Mouse (Mus musculus): ENCODE results near the gene Mmp15.

DNA sequence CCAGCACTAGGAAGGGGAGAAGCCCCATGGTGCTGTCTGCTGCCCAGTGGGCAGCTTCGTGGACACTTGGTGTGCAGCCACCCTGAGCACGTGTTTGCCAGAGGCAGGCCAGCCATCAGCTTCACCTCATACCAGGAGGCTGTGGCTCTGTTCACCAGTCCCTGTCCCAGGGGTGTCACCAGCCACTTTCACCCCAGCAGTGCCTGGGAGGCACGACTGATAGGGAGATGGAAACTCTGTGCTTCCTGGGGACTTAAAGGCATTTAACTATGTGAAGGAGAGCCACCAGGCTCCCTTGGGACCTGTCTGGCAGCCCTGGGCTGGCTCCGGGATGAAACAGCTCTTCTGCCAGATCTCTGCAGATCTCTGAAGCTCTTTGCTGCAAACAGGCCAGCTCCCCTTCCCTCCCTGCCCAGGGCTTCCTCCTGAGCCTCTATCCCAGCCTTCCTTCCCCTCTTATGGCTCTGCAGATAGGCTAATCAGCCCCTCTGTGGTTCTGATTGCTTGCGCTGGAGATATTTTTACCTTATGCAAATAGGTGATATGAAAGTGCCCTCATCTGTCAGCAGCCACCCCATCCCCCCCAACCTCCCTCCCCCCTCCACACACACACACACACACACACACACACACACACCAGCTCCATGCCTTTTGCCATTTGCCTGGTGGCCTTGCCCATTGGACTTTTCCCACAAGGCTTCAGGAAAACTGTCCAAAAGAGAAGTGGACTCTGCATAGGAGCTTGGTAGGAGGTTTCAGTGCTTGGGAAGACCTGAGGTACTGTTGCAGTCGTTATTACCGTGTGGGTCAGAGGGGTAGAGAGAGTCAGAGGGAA lies 8.3 kb downstream of the Mmp15 start:
- TF ChIP-seq CTCF (IDR thresholded peaks at IDR 0.05; ENCODE audit: extremely low read depth, insufficient read depth, low read length) (no peak), POLR2A (IDR thresholded peaks at IDR 0.05; ENCODE audit: extremely low read depth, insufficient read depth, low read length) (no peak)
